Mouse (Mus musculus) mouse trophoblast stem cell (cell line): ENCODE data around the gene Cap2.

Source experiments
- in situ Hi-C, 2 experiments: fragments of 300-500 bp; cut with MseI, MboI; formaldehyde crosslinking; loops; 2 replicates in 1 of 2; 3 replicates in 1 of 2; pipeline ENCODE4 v1.15.1; 2025

The Cap2 gene

DNA sequence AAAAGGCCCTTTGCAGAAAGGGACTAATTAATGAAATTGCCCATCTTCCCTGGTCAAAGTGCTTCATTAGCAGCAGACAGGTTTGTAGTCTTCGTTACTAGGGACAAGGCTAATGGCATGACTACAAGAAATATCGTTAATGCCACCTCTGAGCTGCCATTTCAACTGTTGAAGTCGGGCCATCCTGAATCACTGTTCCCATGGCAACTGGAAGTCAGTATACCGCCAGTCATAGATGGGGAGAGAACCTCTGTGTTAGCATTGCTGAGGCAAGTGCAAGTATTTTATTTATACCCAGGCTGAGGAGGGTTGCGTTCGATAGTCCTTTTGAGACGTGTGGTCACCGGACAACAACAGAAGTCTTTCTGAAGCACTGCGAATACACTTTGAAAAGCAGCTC is 53.1 kb downstream of the Cap2 start:
- in situ Hi-C loops: no loop called here

DNA sequence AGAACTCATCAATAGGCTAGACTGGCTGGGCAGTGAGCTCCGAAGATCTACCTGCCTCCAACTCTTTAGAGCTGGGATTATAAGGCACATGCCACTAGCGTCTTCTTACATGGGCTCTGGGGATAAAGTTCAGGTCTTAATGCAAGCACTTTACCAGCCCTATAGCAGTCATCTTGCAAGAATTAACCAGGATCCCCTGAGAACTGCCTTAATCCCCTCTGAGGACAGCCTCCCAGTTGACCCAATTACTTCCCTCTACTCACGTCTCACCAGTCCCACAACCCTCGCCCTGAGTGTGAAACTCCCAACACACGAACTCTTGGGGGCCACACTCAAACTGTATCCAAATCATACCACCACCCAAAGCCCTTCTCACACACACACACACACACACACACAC is 64.3 kb downstream of the Cap2 start:
- in situ Hi-C loops: no loop called here

DNA sequence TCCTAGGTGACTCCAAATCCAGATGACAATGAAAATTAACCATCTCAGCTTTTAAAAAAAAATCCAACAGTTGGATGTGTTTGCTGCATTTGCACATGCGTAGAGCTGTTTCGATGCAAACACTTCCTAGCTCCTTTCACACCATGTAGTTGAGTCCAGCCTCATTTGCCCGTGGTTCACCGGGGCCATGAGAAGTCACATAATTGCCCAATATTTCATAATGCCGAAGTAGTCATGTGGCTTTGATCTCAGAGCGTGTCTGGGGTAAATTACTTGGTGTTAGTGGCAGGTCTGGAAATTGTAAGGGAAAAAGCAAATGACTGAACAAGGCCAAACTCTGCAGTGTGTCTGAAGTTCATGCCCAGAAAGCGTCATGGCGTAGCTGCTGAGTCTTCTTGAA is 67.8 kb downstream of the Cap2 start:
- in situ Hi-C loops: no loop called here

DNA sequence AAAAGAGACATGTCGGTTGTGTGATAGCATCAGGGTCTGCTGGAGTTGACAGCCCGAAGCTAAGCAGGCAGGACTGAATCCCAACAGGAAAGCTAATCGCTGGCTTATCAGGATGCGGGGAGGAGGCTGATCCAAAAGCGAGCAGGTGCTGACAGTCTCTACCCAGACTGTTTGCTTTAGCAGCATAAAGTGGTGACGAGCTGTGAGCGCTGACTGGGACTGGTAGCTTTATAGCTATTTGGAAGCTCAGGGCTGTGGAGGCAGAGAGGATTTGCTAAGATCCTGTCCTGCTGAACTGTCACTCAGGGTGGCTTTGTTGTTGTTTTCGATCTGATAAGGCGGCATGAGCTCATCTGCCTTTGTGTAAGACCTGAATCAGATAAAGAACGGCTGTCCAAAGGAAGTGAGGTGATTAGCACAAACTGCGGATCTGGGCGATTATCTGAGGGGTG is 69.5 kb downstream of the Cap2 start:
- in situ Hi-C loops: no loop called here

DNA sequence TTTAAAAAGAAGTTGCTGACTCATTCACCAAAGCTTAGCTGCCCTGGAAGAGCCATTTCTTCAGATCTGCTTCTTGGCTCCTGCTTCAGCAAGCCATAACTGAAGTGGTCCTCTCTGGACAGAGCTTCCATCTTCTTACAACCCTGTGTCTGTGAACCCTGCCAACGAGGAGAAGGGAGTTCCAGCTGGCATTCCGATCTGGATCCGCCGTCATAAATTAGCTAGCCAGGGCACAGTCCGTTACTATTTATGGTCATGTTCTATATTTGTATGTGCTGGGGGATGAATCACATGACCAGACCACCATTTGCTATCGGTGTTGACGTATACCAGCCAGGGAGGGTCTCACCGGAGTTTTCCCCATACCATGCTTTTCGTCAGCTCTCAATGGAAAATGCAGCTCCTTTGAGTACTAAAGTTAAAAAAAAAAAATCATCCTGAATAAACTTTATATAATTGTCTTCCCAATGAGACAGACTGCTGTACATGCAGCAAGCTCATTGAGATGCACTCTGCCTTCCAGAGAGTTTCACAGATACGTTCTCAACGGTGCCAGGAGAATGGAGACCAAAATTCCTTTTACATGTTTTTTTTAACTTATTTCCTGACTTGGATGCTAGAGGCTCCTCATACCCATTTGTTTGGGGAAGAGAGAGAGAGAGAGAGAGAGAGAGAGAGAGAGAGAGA is 70.5 kb downstream of the Cap2 start:
- in situ Hi-C loops: no loop called here

DNA sequence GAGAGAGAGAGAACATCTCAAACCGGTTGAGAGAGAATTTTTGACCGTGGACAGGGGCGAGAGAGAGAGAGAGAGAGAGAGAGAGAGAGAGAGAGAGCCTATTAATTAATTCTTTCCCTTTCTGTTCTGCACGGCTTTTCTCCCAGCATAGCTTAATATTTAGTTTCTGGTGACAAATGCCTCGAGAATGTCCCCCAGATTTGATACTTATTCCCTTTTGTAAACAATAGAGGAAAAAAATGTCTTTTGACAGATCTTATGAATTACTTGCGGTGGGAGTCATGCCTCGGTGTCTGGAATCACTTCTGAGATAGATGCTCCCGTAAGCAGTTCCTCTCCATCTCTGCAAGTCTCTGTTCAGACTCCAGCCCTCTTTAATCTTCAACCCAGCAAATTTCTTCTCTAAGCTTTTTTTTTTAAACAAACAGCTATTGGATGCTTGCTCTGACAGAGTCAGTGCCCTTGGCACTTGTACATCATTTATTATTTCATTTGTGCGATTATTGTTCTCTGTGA is 71.1 kb downstream of the Cap2 start:
- in situ Hi-C loops: no loop called here

DNA sequence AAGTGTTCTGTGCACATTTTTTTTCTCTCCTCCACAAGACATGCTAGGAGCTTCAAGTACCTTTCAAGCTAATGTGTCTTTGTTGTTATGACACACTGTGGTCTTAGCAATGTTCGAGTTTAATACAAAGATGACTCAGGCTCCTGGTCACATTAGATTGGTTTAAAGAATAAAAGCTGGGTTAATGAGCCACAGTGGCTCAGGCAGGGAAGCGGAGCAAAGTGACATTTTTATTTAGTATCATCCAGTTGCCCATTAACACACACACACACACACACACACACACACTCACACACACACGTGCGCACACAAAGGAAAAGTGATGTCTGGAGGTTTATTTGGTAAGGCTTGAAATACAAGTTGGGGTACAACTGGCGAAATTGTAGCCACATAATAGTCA is 72.6 kb downstream of the Cap2 start:
- in situ Hi-C loops: no loop called here

DNA sequence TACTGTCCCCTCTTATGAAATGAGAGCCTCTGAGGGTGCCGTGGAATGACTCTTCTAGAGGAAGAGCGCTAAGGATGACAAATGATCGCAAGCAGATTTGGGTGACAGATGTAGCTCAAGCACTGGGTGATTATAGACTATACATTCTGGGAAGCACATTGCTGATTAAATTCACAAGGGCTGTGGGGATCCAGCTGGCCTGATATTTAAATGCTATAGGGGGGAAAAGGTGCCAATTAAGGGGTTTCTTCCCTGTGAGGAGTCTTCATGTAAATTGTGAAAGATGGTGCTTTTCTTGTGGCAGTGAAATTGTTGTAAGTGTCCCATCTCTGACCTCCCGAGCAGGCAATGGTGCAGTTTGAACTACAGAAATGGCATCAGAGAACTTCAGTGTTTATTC is 73.1 kb downstream of the Cap2 start:
- in situ Hi-C loops: no loop called here

DNA sequence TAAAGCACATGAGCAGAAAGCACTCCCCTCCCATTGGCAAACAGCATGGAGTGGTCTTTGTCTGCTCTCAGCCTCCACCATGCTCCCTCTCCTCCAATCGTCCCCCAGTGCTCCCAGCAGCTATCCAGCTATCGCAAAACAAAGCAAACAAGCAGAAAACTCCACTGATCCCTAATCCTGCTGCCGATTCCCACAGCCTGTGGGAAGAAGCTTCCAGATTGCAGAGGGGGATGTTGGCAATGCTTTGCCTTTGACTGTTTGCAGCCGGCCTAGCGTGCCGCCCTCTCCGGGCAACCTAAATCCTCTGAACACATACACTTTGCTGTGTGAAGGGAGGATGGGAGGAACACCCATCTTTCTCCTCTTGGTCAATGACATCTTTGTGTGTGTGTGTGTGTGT is 83.2 kb downstream of the Cap2 start:
- in situ Hi-C loops: no loop called here

DNA sequence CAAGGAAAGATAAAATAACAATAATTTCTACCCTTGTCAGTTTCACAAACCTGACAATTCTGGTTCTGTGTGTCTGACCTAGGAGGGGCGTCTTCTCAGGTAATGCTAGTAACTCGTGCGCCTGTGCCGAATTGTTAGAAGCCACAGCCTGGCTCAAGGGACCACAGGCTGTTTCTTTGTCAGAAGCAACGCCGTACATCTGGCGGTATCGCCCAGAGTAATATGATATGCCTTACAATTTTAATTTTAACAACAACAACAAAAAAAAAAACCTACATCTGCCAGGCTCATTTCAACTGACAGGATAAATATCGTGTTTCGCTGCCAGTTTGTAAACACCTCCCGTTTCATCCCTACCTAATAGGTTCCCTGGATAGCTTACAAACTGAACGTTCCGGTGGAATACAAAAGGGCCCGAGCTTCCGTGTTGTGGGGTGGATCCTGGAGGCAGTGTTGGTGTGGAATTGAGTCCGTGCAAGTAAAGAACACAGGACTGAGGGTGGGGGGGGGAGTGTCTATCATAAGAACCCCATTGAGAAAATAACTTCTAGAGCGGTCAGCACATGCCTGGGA is 86.2 kb downstream of the Cap2 start:
- in situ Hi-C loops: no loop called here

DNA sequence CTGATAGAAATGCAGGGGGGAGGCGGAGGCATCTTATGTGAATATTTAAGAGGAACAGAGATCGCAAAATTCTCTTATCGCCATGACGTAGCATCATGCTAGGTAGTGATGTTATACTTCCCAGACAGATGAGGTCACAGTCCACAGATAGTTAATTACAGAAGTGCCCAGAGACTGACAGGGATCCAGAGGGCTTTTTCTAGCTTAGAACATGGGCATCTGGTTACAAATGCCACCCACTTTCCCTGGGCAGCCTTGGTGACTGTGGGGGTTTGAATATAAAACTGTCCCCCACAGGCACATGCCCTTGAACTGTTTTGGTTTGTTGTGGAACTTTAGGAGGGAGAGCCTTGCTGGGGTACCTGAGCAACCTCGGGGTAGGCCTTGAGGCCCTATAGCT is 87.0 kb downstream of the Cap2 start:
- in situ Hi-C loops: no loop called here

DNA sequence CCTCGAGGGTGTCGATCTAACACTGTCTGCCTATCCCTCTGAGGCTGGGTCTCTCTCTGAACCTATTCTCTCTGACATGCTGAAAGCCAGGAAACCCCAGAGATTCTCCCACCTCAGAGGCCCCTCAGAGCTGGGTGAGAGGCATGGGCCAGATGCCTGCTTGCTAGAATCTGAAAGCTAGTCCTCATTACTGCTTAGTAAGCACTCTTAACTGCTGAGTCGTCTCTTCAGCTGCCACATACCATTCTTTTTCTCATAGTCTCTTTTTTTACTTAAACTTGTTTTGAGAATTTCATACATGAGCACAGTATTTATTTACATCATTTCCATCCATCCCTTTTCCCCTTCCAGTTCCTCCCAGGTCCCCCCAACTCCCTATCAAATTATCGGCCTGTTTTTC is 89.2 kb downstream of the Cap2 start:
- in situ Hi-C loops: no loop called here

DNA sequence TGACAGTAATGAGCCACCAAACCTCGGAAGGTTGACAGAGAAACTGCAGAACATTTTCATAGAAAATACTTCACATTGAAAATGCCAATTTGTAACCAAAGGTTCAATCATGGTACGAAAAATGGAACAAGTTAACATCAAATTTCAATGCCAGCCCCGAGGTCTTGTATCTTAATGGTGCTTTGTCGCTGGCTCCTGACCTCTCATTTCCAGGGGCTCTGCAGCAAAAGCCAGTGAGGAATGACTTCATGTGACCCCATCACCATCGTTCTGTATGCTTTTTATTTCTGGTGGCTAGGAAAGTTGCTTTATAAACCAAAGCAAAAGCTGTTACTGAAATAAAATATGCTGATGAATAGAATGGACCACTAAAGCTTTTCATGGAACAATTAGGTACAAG is 99.0 kb downstream of the Cap2 start:
- in situ Hi-C loops: no loop called here

DNA sequence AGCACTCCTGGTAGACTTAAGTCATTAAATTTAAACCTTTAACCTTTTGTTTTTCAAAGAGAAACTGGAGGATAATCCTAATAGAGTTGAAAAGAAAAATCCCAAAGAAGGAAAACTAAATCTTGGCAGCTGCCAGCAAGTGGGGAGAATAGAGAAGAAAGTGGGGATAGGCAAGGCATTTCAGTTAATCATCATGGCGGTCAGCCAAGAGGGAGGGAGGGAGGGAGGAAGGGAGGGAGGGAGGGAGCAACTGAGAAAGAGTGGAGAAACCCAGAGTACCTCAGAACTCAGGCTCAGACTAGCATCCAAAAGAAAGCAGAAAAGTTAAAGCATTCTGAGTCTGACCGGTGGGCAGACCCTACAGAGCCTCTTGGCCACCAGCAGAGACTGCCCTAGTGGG is 99.7 kb downstream of the Cap2 start:
- in situ Hi-C loops: no loop called here

DNA sequence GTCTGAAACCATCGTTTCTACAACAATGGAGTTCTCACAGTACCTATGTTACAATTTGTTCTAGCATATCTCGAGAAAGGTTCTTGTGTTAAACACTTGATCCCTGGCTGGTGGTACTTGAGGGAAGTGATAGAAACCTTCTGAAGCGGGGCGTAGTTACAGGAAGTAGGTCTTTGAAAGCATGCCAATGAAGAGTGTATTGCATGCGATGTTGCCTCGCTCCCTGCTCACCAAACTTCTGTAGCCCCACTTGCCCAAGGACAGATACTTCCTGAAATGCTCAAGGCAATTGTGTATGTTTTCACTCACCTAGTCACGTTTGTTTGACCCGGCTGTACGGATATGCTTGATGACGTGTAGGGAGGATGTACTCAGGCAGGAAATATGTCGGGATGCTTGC is 101.0 kb downstream of the Cap2 start:
- in situ Hi-C loops: no loop called here

DNA sequence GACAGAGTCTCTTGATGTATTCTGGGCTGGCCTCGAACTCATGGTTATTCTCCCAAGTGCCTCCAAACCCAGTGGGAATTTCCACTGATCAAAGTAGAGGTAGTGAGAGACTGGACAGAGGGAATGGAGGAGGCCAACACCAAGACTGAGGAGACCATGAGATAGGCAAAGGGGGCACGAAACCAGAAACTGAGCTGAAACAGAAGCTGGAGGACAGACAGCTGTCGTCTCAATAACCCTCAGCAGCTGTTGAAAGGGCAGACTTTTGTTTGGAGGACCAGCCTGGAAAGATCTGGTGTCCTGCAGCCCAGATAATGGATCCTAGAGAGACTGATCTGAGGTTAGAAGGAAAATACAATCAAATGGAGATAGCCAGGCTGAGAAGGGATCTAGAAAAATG is 109.4 kb downstream of the Cap2 start:
- in situ Hi-C loops: no loop called here

DNA sequence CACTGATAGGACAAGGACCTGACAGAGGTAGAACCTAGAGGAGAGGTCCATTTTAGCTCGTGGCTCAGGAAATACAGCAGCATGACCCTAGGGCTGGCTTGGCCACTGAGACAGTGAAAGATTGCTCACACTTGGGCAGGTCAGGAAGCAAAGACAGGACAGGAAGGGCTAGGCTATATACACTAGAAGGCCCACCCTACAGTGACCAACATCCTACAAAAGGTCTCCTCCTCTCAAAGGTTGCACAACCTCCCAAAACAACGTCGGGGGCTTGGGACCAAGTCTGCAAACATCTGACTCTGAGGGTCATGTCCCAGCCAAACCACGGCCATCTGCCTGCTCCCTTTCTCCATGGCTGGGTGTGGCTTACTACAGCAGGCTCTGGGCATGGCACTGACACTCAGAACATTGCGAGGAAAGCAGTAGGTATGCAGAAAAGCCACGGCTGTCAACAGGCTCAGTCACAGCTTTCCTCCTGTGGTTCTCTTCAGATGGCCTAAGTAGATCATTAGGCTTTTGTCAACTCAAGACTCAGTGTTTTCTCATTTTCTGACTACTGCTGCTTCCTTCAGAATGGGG is 112.1 kb downstream of the Cap2 start:
- in situ Hi-C loops: no loop called here

DNA sequence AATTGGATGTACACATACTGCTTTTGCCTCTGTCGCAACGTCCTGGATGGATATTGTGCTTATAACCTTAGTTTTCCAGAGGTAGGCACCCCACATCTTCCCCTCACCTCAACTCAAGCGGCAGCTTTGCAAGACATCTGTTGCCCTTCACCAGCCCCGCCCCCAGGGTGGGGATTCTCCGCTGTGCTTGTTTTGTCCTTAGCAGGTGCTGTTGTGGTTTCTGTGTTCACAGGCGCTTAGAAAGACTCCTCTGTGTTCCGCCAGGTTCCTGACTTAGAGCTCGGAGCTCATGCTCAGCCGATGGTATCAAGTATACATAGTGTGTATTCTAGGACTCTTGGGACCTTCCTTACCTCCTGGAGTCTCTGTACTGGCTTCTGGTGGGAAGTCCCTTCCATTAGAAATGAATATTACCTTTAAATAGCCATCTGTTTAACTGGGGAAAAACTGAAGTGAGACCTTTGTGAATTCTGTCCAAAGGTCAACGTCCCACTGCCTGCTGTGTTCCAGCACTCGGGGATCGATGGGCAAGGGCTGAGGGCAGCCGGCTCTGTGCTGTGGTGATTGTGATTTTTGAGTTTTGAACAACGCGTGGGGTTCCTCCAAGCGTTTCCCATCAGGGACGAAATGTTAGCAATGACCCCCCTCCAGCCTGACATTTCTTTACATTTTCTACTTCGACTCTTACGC is 115.2 kb downstream of the Cap2 start:
- in situ Hi-C loops: no loop called here

DNA sequence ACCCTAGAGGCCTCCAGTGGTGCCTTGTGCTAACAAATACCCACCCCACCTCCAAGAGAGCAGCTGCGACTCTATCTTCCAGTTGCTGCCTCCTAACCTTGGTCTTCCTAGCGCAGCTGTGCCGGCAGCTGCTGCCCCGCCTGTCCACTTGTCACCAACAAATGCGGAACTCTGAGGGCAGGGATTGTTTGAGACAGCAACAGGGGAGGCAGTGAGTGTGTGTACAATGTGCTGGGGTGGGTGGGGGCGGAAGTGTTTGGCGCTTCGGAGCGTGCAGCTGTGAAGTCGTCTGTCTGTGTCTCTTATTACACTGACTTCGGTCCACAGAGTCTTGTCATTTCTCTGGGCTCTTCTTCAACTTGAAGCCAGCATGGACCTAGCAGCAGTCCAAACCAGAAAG is 118.0 kb downstream of the Cap2 start:
- in situ Hi-C loops: no loop called here

DNA sequence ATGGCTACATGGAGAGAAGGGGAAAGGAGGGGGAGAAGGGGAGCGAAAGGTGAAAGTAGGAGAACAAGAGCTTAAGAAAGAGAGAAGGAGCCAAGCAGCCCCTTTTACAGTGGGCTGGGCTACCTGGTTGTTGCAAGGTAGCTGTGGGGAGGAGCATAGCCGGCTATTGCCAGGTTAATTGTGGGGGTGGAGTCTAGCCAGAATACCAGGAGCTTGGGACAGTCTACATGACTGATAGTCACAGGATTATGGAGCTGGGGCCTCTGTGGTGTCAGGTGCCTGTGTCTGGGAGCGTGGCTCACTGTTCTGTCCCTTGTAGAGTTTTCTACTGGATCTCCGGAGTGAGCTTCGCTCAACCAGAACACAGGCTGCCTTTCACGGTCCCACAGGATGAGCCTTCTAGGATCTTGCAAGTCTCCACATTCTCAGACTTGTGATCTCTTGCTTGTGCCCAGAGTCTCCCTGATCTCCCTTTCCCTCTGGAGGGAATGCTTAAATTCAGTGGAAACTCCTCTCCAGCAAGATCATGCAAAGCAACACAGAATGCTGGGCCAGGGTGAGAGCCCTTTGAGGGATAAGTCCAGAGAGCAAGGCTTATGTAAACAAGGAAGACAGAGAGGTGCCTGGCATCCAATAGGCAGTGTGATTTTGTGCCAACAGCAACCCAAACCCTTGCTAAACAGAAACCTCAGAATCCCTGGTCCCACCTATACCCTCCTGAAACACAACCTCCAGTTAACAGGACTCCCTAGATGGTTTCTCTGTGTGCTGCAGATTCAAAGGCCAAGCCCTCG is 119.5 kb downstream of the Cap2 start:
- in situ Hi-C loops: no loop called here

DNA sequence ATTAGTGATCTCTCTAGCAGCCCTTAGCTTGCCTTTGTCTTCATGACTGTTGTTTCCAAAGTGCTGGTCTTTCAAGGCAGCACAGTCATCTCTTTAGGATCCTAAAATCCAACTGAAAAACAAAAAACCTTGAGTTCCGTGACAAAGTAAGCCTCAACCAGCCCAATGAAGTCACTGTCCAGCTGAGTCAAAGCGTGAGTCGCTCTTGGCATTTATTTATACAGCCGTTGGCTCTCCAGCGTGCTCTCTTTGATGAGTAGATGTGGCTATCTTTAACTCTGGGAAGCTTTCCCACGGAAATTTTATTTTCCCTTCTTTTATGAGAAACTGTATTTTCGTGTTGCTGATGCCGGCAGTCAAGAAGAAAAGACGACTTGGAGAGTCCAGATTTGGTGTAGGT is 125.0 kb downstream of the Cap2 start:
- in situ Hi-C loops: no loop called here

DNA sequence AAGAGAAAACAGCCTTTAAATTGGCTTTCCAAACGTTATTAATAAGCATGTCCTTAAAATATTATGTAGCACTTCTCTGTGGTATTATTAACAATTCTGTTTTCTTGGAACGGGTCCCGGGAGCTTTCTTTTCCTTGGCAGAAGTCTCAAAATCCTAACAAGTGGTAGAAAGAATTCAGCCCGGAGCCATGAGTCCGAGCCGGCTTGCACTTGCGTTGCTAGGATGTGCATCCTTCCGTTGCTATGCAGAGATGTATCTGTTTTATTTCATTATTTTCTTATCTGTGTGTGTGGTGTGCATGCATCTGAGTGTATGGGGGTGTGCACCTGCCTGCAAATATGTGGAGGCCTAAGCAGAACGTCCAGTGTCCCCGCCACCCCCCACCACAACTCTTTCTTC is 126.2 kb downstream of the Cap2 start:
- in situ Hi-C loops: no loop called here
